Mouse (Mus musculus) ES-E14 (cell line): ENCODE measurements around the gene Hspb6. TPM values are rescaled to one million over a fixed set of nuclear protein-coding genes. Genes with fewer than 3 reads are reported as not detected.

Experiments
- DNase-seq: peaks from one replicate; pipeline ENCODE4 v3.0.0-alpha.2; 2013; ENCODE audit warnings: low read depth, low spot score
- H3K27ac ChIP-seq: 2 replicates; pipeline ENCODE4 v1.5.1; 2012; ENCODE audit warnings: low read depth, mild to moderate bottlenecking, low read length, moderate library complexity, mixed read lengths; ENCODE audit not compliant: poor library complexity, insufficient read depth, severe bottlenecking
- H3K36me3 ChIP-seq: 2 replicates; pipeline ENCODE4 v1.6.1; 2012; ENCODE audit warnings: mild to moderate bottlenecking, low read length, moderate library complexity, mixed read lengths; ENCODE audit not compliant: control insufficient read depth, poor library complexity, insufficient read depth, severe bottlenecking
- H3K4me1 ChIP-seq, 2 experiments: fragments of 150-350 bp in 1 of 2; sonication (generic) in 1 of 2; 2 replicates each; pipeline ENCODE4 v1.6.1; 2012; ENCODE audit warnings: low read length in 2 of 2, mild to moderate bottlenecking in 1 of 2, mixed read lengths in 1 of 2; ENCODE audit not compliant: control insufficient read depth in 2 of 2, insufficient read depth in 2 of 2, poor library complexity in 1 of 2
- H3K4me3 ChIP-seq, 2 experiments: fragments of 150-350 bp in 1 of 2; sonication (generic) in 1 of 2; 2 replicates each; pipeline ENCODE4 v1.5.1; 2012; ENCODE audit warnings: low read length in 2 of 2, low read depth in 1 of 2, mild to moderate bottlenecking in 1 of 2, mixed read lengths in 1 of 2; ENCODE audit not compliant: insufficient read depth in 1 of 2, poor library complexity in 1 of 2, severe bottlenecking in 1 of 2
- H3K9ac ChIP-seq: 2 replicates; pipeline ENCODE4 v1.6.1; 2012; ENCODE audit warnings: low read depth, mild to moderate bottlenecking, low read length, mixed read lengths; ENCODE audit not compliant: poor library complexity, insufficient read depth, severe bottlenecking
- H3K9me3 ChIP-seq: fragments of 150-350 bp; sonication (generic); 2 replicates; pipeline ENCODE4 v1.6.1; 2012; ENCODE audit warnings: low read depth, mild to moderate bottlenecking, low read length; ENCODE audit not compliant: control insufficient read depth, insufficient read depth
- CHD2 ChIP-seq: IDR thresholded peaks from 2 replicates; pipeline ENCODE4 v1.6.1; 2014; ENCODE audit warnings: mild to moderate bottlenecking, low read depth, low read length, inconsistent platforms
- HCFC1 ChIP-seq: IDR thresholded peaks from 2 replicates; pipeline ENCODE4 v1.6.1; 2012; ENCODE audit warnings: low read length, inconsistent platforms, borderline replicate concordance; ENCODE audit not compliant: insufficient read depth
- MAFK ChIP-seq: IDR thresholded peaks from 2 replicates; pipeline ENCODE4 v1.6.1; 2014; ENCODE audit warnings: mild to moderate bottlenecking, low read depth, low read length, inconsistent platforms; ENCODE audit not compliant: insufficient read depth
- ZC3H11A ChIP-seq: IDR thresholded peaks from 2 replicates; pipeline ENCODE4 v1.6.1; 2012; ENCODE audit warnings: low read depth, mild to moderate bottlenecking, inconsistent platforms, low read length, borderline replicate concordance
- ZNF384 ChIP-seq: IDR thresholded peaks from 2 replicates; pipeline ENCODE4 v1.6.1; 2012; ENCODE audit warnings: low read depth, low read length, inconsistent platforms
- in situ Hi-C, 2 experiments: fragments of 600-800 bp; cut with MboI; formaldehyde crosslinking; loops; one replicate each; pipeline ENCODE4 v1.15.1; 2025; ENCODE audit warnings: low sequenced_read_pairs in 2 of 2, inconsistent platforms in 1 of 2; ENCODE audit not compliant: unreplicated experiment in 2 of 2
- total RNA-seq: library from RNA; depleted of rRNA; stranded (reverse); fragments of 300-350 nt; gene quantifications from 2 replicates; pipeline ENCODE4 v1.2.3, GENCODE M21; 2012

Hspb6 gene
- total RNA-seq, 1 experiment = 1.6 TPM

GRCm38 (mm10) chr7:30549880-30550279, 2.1 kb upstream of the Hspb6 start:
- Histone ChIP-seq H3K9me3 (no peaks in the 10 kb centered on the region), H3K27ac (no peak overlapping the region), H3K9ac (no peak overlapping the region), H3K36me3 (peaks cover 3% of the 10 kb centered on the region; the same call in 1 of the 2 replicates), H3K4me3 (no peak overlapping the region), H3K4me1 (peaks cover 0 to 8% of the 10 kb centered on the region in 2 experiments; a peak in 2 of 4 replicates)
- no peak for TF ChIP-seq CHD2
- TF ChIP-seq HCFC1 = peak; percentile 69
- no peak for DNase-seq
- in situ Hi-C loops = no loop called here

GRCm38 (mm10) chr7:30550603-30551002, 1.4 kb upstream of the Hspb6 start:
- in situ Hi-C loops = no loop called here
- Histone ChIP-seq H3K9ac (no peak overlapping the region), H3K4me1 (peaks cover 0 to 8% of the 10 kb centered on the region in 2 experiments; a peak in 2 of 4 replicates), H3K9me3 (no peaks in the 10 kb centered on the region), H3K36me3 (peaks cover 9% of the 10 kb centered on the region), H3K27ac (no peak overlapping the region), H3K4me3 (no peak overlapping the region)
- no peak for DNase-seq
- TF ChIP-seq MAFK (no peak), ZNF384 (no peak)

GRCm38 (mm10) chr7:30551445-30552101, 405 bp upstream of the Hspb6 start:
- H3K27ac ChIP-seq = peak overlapping the region; percentile 95
- H3K9me3 ChIP-seq = no peaks in the 10 kb centered on the region
- H3K36me3 ChIP-seq = peaks cover 13% of the 10 kb centered on the region
- H3K4me3 ChIP-seq = peak overlapping the region; percentile 89 to 95
- in situ Hi-C loops = no loop called here
- TF ChIP-seq CHD2 (no peak), ZNF384 (no peak), ZC3H11A (no peak), MAFK (no peak), HCFC1 (peak; percentile 94)
- H3K4me1 ChIP-seq = peaks cover 0 to 8% of the 10 kb centered on the region in 2 experiments; a peak in 2 of 4 replicates
- peak; percentile 69 for DNase-seq
- H3K9ac ChIP-seq = peak overlapping the region; percentile 85

- peak overlapping the region; percentile 79 to 95 for H3K4me3 ChIP-seq
- TF ChIP-seq HCFC1 (no peak), MAFK (no peak), ZNF384 (no peak), ZC3H11A (no peak), CHD2 (no peak)
- DNase-seq = no peak
- H3K27ac ChIP-seq = no peak overlapping the region
- H3K36me3 ChIP-seq = peaks cover 18% of the 10 kb centered on the region
- no peaks in the 10 kb centered on the region for H3K9me3 ChIP-seq
- peak overlapping the region; percentile 83 for H3K9ac ChIP-seq
- in situ Hi-C loops = no loop called here
- peaks cover 0 to 11% of the 10 kb centered on the region in 2 experiments; a peak in 2 of 4 replicates for H3K4me1 ChIP-seq
These were observed 1.1 kb downstream of the Hspb6 start for GRCm38 (mm10) chr7:30553021-30553589.
